Mouse (Mus musculus): ENCODE results near the gene Stard8. TPM values are rescaled to one million over a fixed set of nuclear protein-coding genes. Genes with fewer than 3 reads are reported as not detected.
"Not testable (repeated sequence)": the region's sequence is repeated elsewhere in the genome, so short reads cannot be mapped to it uniquely, and the experiment has no call there.

Gene Stard8
- total and polyA plus RNA-seq, 2 experiments = 6.8 to 8.3 TPM

GRCm38 (mm10) chrX:98986611-98987010, 16.4 kb upstream of the Stard8 start:
- not testable (repeated sequence) for H3K4me1 ChIP-seq (ENCODE audit: control insufficient read depth, insufficient read depth, low read length); H3K79me2 ChIP-seq (ENCODE audit: control insufficient read depth, insufficient read depth, low read length); H3K9ac ChIP-seq (ENCODE audit: low read depth, low read length); H3K27ac ChIP-seq (replicated peaks; ENCODE audit: insufficient read depth, low read depth, low read length); DNase-seq (ENCODE audit: extremely low read depth, low read depth, low spot score); H3K27me3 ChIP-seq (ENCODE audit: control insufficient read depth, insufficient read depth, low read length); H3K4me3 ChIP-seq (ENCODE audit: insufficient read depth, low read depth, low read length); H3K36me3 ChIP-seq (ENCODE audit: control insufficient read depth, insufficient read depth, low read length)
- WGBS = 70% methylated on average over 5 of the region's 5 CpGs
- peak; percentile 44 for TF ChIP-seq CTCF (IDR thresholded peaks at IDR 0.05; ENCODE audit: low read depth, low read length)

- no peaks in the 10 kb centered on the region for H3K27me3 ChIP-seq (ENCODE audit: control insufficient read depth, insufficient read depth, low read length)
- 15% methylated on average over 6 of the region's 6 CpGs for WGBS
- no peak overlapping the region for H3K9ac ChIP-seq (ENCODE audit: low read depth, low read length)
- TF ChIP-seq POLR2A (IDR thresholded peaks at IDR 0.05; ENCODE audit: extremely low read depth, insufficient read depth, low read length) (no peak), CTCF (IDR thresholded peaks at IDR 0.05; ENCODE audit: low read depth, low read length) (peak; percentile 52)
- no peaks in the 10 kb centered on the region for H3K4me1 ChIP-seq (ENCODE audit: control insufficient read depth, insufficient read depth, low read length)
- H3K36me3 ChIP-seq (ENCODE audit: control insufficient read depth, insufficient read depth, low read length) = no peaks in the 10 kb centered on the region
- H3K79me2 ChIP-seq (ENCODE audit: control insufficient read depth, insufficient read depth, low read length) = no peaks in the 10 kb centered on the region
- DNase-seq (ENCODE audit: extremely low read depth, low read depth, low spot score) = peak; percentile 13
- H3K4me3 ChIP-seq (ENCODE audit: insufficient read depth, low read depth, low read length) = no peak overlapping the region
- H3K27ac ChIP-seq (replicated peaks; ENCODE audit: insufficient read depth, low read depth, low read length) = no peak overlapping the region
These were observed 13.5 kb upstream of the Stard8 start for GRCm38 (mm10) chrX:98989574-98989973.

GRCm38 (mm10) chrX:99002065-99002464, 983 bp upstream of the Stard8 start:
- H3K27me3 ChIP-seq (ENCODE audit: control insufficient read depth, insufficient read depth, low read length) = no peaks in the 10 kb centered on the region
- H3K27ac ChIP-seq (replicated peaks; ENCODE audit: insufficient read depth, low read depth, low read length) = no peak overlapping the region
- WGBS = 66% methylated on average over 4 of the region's 6 CpGs
- H3K79me2 ChIP-seq (ENCODE audit: control insufficient read depth, insufficient read depth, low read length) = no peaks in the 10 kb centered on the region
- no peak overlapping the region for H3K4me3 ChIP-seq (ENCODE audit: insufficient read depth, low read depth, low read length)
- H3K4me1 ChIP-seq (ENCODE audit: control insufficient read depth, insufficient read depth, low read length) = peaks cover 3% of the 10 kb centered on the region; the same call in 1 of the 2 replicates
- DNase-seq (ENCODE audit: extremely low read depth, low read depth, low spot score) = no peak
- no peaks in the 10 kb centered on the region for H3K36me3 ChIP-seq (ENCODE audit: control insufficient read depth, insufficient read depth, low read length)
- TF ChIP-seq POLR2A (IDR thresholded peaks at IDR 0.05; ENCODE audit: extremely low read depth, insufficient read depth, low read length) = no peak
- no peak overlapping the region for H3K9ac ChIP-seq (ENCODE audit: low read depth, low read length)

GRCm38 (mm10) chrX:99010581-99010980, 7.5 kb downstream of the Stard8 start:
- 83% methylated on average over 5 of the region's 5 CpGs for WGBS
- Histone ChIP-seq H3K36me3 (ENCODE audit: control insufficient read depth, insufficient read depth, low read length) (no peaks in the 10 kb centered on the region), H3K79me2 (ENCODE audit: control insufficient read depth, insufficient read depth, low read length) (no peaks in the 10 kb centered on the region), H3K4me1 (ENCODE audit: control insufficient read depth, insufficient read depth, low read length) (no peaks in the 10 kb centered on the region), H3K27ac (replicated peaks; ENCODE audit: insufficient read depth, low read depth, low read length) (peak overlapping the region; percentile 48; the same call in 1 of the 2 replicates), H3K27me3 (ENCODE audit: control insufficient read depth, insufficient read depth, low read length) (no peaks in the 10 kb centered on the region), H3K9ac (ENCODE audit: low read depth, low read length) (no peak overlapping the region), H3K4me3 (ENCODE audit: insufficient read depth, low read depth, low read length) (no peak overlapping the region)
- no peak for DNase-seq (ENCODE audit: extremely low read depth, low read depth, low spot score)
- TF ChIP-seq CTCF (IDR thresholded peaks at IDR 0.05; ENCODE audit: low read depth, low read length) (no peak), POLR2A (IDR thresholded peaks at IDR 0.05; ENCODE audit: extremely low read depth, insufficient read depth, low read length) (no peak)

GRCm38 (mm10) chrX:99011281-99011680, 8.2 kb downstream of the Stard8 start:
- peak; percentile 17 for DNase-seq (ENCODE audit: extremely low read depth, low read depth, low spot score)
- WGBS = 36% methylated on average over 3 of the region's 3 CpGs
- H3K27ac ChIP-seq (replicated peaks; ENCODE audit: insufficient read depth, low read depth, low read length) = no peak overlapping the region
- H3K9ac ChIP-seq (ENCODE audit: low read depth, low read length) = no peak overlapping the region
- H3K4me1 ChIP-seq (ENCODE audit: control insufficient read depth, insufficient read depth, low read length) = no peaks in the 10 kb centered on the region
- H3K36me3 ChIP-seq (ENCODE audit: control insufficient read depth, insufficient read depth, low read length) = no peaks in the 10 kb centered on the region
- no peaks in the 10 kb centered on the region for H3K79me2 ChIP-seq (ENCODE audit: control insufficient read depth, insufficient read depth, low read length)
- H3K27me3 ChIP-seq (ENCODE audit: control insufficient read depth, insufficient read depth, low read length) = no peaks in the 10 kb centered on the region
- TF ChIP-seq CTCF (IDR thresholded peaks at IDR 0.05; ENCODE audit: low read depth, low read length) = no peak
- no peak for TF ChIP-seq POLR2A (IDR thresholded peaks at IDR 0.05; ENCODE audit: extremely low read depth, insufficient read depth, low read length)
- no peak overlapping the region for H3K4me3 ChIP-seq (ENCODE audit: insufficient read depth, low read depth, low read length)

GRCm38 (mm10) chrX:99012486-99012885, 9.4 kb downstream of the Stard8 start:
- no peaks in the 10 kb centered on the region for H3K27me3 ChIP-seq (ENCODE audit: control insufficient read depth, insufficient read depth, low read length)
- 76% methylated on average over 3 of the region's 3 CpGs for WGBS
- TF ChIP-seq CTCF (IDR thresholded peaks at IDR 0.05; ENCODE audit: low read depth, low read length) (no peak), POLR2A (IDR thresholded peaks at IDR 0.05; ENCODE audit: extremely low read depth, insufficient read depth, low read length) (no peak)
- no peaks in the 10 kb centered on the region for H3K4me1 ChIP-seq (ENCODE audit: control insufficient read depth, insufficient read depth, low read length)
- DNase-seq (ENCODE audit: extremely low read depth, low read depth, low spot score) = no peak
- H3K9ac ChIP-seq (ENCODE audit: low read depth, low read length) = no peak overlapping the region
- no peaks in the 10 kb centered on the region for H3K36me3 ChIP-seq (ENCODE audit: control insufficient read depth, insufficient read depth, low read length)
- no peak overlapping the region for H3K4me3 ChIP-seq (ENCODE audit: insufficient read depth, low read depth, low read length)
- H3K79me2 ChIP-seq (ENCODE audit: control insufficient read depth, insufficient read depth, low read length) = no peaks in the 10 kb centered on the region
- H3K27ac ChIP-seq (replicated peaks; ENCODE audit: insufficient read depth, low read depth, low read length) = no peak overlapping the region

Measured in liver, adult 2 months (tissue).